Mouse (Mus musculus) kidney, embryonic 15.5 days (tissue): ENCODE measurements at regions not wholly inside any gene's neighbourhood (a gene's known extent, or its start where the extent isn't known, plus 50 kb on each side); places are given as distances from the start of the nearest gene placed in this dataset.

Experiments used
- ATAC-seq: fragments of 200-750 bp; cut with Nextera tagmentation; replicated peaks from 2 replicates; pipeline ENCODE4 v1.8.0; 2017; ENCODE audit warnings: moderate TSS enrichment; ENCODE audit not compliant: low FRiP score
- H3K27ac ChIP-seq: fragments of 300-500 bp; sonication (generic); 2 replicates; pipeline ENCODE4 v1.5.1; 2015; ENCODE audit warnings: mild to moderate bottlenecking, inconsistent platforms
- H3K27me3 ChIP-seq: fragments of 300-500 bp; sonication (generic); 2 replicates; pipeline ENCODE4 v1.6.1; 2015; ENCODE audit warnings: inconsistent platforms
- H3K36me3 ChIP-seq: fragments of 300-500 bp; sonication (generic); 2 replicates; pipeline ENCODE4 v1.6.1; 2015; ENCODE audit warnings: inconsistent platforms
- H3K4me1 ChIP-seq: fragments of 300-500 bp; sonication (generic); 2 replicates; pipeline ENCODE4 v1.6.1; 2015; ENCODE audit warnings: inconsistent platforms
- H3K4me2 ChIP-seq: fragments of 300-500 bp; sonication (generic); 2 replicates; pipeline ENCODE4 v1.6.1; 2015; ENCODE audit warnings: moderate library complexity, mild to moderate bottlenecking, inconsistent platforms
- H3K4me3 ChIP-seq: fragments of 300-500 bp; sonication (generic); replicated peaks from 2 replicates; pipeline ENCODE4 v1.5.1; 2015; ENCODE audit warnings: mild to moderate bottlenecking, inconsistent platforms
- H3K9ac ChIP-seq: fragments of 300-500 bp; sonication (generic); 2 replicates; pipeline ENCODE4 v1.6.1; 2015; ENCODE audit warnings: mild to moderate bottlenecking, inconsistent platforms
- H3K9me3 ChIP-seq: fragments of 300-500 bp; sonication (generic); replicated peaks from 2 replicates; pipeline ENCODE4 v1.6.1; 2016; ENCODE audit warnings: inconsistent platforms
- WGBS: fragments of 180-500 bp; shearing (Covaris S2); methylation state at CpG from one replicate; pipeline ENCODE4 v1.1.7; 2015; ENCODE audit warnings: mixed read lengths; 5-methylcytosine and 5-hydroxymethylcytosine counted together

DNA sequence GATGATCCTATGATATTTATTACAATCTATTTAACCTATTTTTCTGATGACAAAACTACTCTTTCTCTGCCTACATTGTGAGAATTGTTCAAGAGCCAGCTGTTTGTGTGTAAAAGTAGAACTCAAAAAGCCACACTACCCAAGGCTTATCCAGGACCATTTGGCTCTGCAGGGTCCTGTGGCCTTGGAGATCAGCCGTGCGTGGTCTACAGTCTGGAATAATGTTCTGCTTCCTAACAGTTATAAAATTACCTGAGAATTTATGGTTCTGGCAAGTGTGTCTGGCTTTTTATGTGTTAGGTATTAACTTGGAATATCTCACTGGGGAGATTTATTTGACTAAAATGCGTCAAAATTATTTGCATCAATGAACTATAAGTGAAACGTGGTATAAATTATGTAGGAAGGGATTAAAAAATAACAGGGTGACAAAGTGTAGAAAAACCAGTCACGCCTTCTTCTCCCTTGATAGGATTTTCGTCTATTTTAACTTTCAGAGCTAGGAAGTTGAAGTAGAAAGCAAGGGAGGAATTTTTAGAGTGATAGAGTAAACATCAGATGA, 1789.0 kb upstream of the Gm7489 start:
- H3K4me2 ChIP-seq, result no peak overlapping the region
- whole genome bisulfite sequencing, result 26% methylated on average over 6 of the region's 6 CpGs
- no peak overlapping the region for H3K4me3 ChIP-seq
- 0 out of 2 replicates have a peak, but pooled peaks have one; percentile 54 for ATAC-seq
- H3K27me3 ChIP-seq, result 0 out of 2 replicates have a peak, but pooled peaks cover 2% of the 10 kb centered on the region
- H3K27ac ChIP-seq, result no peak overlapping the region
- H3K9me3 ChIP-seq, result no peaks in the 10 kb centered on the region
- H3K9ac ChIP-seq, result no peak overlapping the region
- H3K36me3 ChIP-seq, result no peaks in the 10 kb centered on the region
- 0 out of 2 replicates have a peak, but pooled peaks cover 6% of the 10 kb centered on the region for H3K4me1 ChIP-seq

DNA sequence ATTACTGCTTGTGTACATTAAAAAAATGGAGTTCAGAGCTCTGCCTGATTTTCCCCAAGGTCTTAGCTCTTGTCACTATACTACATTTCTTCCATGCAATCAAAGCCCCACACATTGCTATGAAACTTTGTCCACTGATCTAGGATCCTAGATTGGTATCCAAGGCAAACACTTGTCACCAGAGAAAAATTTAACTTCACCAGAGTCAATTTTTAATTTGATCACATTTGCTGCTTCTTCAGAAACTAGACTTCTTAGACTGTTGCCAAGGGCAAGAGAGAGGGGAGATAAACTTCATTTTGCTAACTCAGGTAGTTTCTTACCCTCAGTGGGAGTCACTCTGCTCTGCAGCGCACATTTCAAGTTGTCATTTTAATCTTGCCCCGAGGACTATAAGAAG, 1775.9 kb upstream of the Gm7489 start:
- WGBS, result 66% methylated on average over 2 of the region's 2 CpGs
- Histone ChIP-seq H3K27ac (no peak overlapping the region), H3K4me3 (no peak overlapping the region), H3K27me3 (no peaks in the 10 kb centered on the region), H3K9ac (no peak overlapping the region), H3K4me1 (no peaks in the 10 kb centered on the region), H3K4me2 (no peak overlapping the region), H3K36me3 (no peaks in the 10 kb centered on the region), H3K9me3 (no peaks in the 10 kb centered on the region)
- ATAC-seq, result no peak

DNA sequence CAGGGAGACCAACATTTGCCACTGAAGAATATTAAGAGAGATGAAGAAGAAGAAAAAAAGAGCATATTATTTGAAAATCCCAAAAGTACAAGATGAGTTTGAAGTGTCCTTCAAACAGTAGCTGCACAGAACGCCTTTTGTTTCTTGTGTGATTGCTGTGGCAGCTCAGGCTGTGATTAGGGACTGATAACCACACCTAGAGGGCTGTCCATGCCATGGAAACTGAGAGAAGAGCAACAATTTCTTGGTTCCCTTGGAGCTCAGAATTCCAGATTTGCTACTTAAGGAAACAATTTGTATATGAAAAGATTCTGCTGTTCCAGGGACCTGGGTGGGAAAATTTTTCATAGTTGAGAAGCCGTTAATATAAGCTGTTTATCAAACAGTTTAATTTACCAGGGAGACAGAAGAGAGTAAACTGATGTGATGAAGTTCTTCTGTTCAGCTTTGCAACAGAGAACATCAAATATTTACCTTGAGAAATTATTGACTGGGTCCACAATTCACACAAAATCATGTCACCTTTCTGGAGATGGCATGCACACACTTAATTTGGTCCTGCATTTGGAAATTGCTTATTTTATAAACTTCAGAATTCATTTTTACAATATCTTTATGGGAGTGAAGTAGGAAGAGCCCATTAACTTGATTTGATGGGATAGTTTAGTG, 1770.2 kb upstream of the Gm7489 start:
- Histone ChIP-seq H3K4me1 (no peaks in the 10 kb centered on the region), H3K9ac (no peak overlapping the region), H3K9me3 (no peaks in the 10 kb centered on the region), H3K27ac (no peak overlapping the region), H3K4me3 (no peak overlapping the region), H3K4me2 (no peak overlapping the region), H3K36me3 (no peaks in the 10 kb centered on the region), H3K27me3 (no peaks in the 10 kb centered on the region)
- WGBS, result 85% methylated on average over 2 of the region's 2 CpGs
- no peak for ATAC-seq

DNA sequence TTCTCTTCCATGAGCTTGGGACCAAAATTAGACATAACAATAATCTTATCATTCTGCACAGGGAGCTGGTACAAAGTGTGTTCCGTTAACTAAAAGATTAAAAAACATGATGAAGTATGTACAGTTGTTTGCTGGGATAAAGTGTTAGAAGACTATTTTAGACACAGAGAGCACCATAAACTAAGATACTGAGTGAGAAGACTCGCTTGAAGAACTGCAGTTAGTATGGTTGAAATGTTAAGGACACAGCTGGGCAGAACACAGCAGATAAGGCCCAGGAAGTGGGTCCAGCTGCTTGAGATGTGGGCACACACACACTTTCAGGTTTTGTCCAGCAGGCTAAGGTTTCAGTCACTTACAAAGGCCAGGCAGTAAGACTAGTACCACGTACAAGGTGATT, 1748.0 kb upstream of the Gm7489 start:
- no peaks in the 10 kb centered on the region for H3K4me1 ChIP-seq
- no peaks in the 10 kb centered on the region for H3K9me3 ChIP-seq
- ATAC-seq, result no peak
- WGBS, result 82% methylated on average over 3 of the region's 3 CpGs
- no peak overlapping the region for H3K4me3 ChIP-seq
- H3K27ac ChIP-seq, result no peak overlapping the region
- no peaks in the 10 kb centered on the region for H3K27me3 ChIP-seq
- H3K4me2 ChIP-seq, result no peak overlapping the region
- no peak overlapping the region for H3K9ac ChIP-seq
- no peaks in the 10 kb centered on the region for H3K36me3 ChIP-seq

DNA sequence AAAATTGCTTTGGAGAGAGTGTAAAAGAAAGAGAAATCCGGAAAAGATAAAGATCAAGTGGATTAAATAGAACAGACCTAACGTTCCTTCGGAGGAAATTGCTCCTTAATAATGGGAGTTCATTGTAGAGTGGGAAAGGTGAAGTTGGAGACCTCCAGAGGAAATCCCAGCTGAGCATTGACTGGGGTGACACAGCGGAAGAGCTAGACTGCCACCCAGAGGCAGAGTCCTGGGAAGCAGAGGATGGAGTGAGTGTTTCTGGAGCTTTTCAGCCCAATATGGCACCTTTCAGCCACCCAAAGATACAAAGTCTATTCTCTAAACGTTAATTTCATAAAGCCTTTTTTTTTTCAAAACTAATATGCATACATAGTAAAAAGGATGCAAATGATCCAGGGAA, 1731.3 kb upstream of the Gm7489 start:
- Histone ChIP-seq H3K27me3 (no peaks in the 10 kb centered on the region), H3K36me3 (no peaks in the 10 kb centered on the region), H3K4me1 (no peaks in the 10 kb centered on the region), H3K4me2 (no peak overlapping the region), H3K27ac (no peak overlapping the region), H3K9ac (no peak overlapping the region), H3K9me3 (no peaks in the 10 kb centered on the region), H3K4me3 (no peak overlapping the region)
- ATAC-seq, result peak; percentile 56; the same call in 1 of the 2 replicates
- 22% methylated on average over 5 of the region's 5 CpGs for WGBS

DNA sequence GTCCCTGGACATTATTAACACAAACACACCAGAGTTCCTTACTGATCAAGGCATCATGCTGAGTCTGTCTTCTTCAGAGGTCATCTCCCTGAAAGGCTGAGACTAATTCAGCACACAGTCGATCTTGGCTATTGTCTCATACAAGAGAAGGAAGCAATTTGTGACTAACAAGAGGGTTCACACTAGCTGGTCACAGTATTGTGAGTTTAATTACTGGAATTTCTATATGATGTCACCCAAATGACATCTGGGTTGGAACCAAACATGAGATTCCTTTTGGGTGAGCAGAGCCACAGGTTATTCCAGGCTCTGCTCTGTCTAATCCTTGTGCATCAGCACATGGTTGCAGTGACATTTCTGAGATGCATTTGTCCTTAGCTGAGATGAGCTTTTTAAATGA, 1728.9 kb upstream of the Gm7489 start:
- H3K4me1 ChIP-seq, result peaks cover 7% of the 10 kb centered on the region
- no peaks in the 10 kb centered on the region for H3K9me3 ChIP-seq
- H3K36me3 ChIP-seq, result no peaks in the 10 kb centered on the region
- H3K4me3 ChIP-seq, result no peak overlapping the region
- H3K9ac ChIP-seq, result no peak overlapping the region
- no peak overlapping the region for H3K27ac ChIP-seq
- H3K4me2 ChIP-seq, result no peak overlapping the region
- H3K27me3 ChIP-seq, result no peaks in the 10 kb centered on the region
- no peak for ATAC-seq
- 62% methylated on average over 1 of the region's 1 CpGs for WGBS

DNA sequence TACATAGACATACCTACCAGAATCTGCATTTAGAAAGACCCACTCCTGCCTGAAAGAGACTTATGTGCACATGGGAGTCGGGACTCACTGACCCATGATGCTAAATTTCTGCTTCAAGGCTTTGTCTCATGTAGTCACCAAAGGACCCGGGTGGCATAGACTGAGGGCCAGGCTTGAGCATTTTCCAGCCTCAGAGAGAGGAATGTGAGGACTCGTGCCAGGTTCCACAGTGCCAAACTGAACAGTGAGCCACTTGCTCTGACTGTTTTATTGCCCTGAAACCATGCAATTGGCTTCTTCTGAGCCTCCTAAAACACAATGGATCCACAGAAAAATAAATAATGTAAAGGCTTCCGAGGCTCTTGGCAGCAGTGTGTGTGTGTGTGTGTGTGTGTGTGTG, 1727.9 kb upstream of the Gm7489 start:
- H3K4me2 ChIP-seq, result no peak overlapping the region
- 47% methylated on average over 4 of the region's 4 CpGs for WGBS
- H3K27me3 ChIP-seq, result no peaks in the 10 kb centered on the region; the same call in 1 of the 2 replicates
- H3K9ac ChIP-seq, result no peak overlapping the region
- no peaks in the 10 kb centered on the region for H3K9me3 ChIP-seq
- no peak overlapping the region for H3K4me3 ChIP-seq
- no peaks in the 10 kb centered on the region for H3K36me3 ChIP-seq
- no peak for ATAC-seq
- no peak overlapping the region for H3K27ac ChIP-seq
- H3K4me1 ChIP-seq, result peaks cover 12% of the 10 kb centered on the region

DNA sequence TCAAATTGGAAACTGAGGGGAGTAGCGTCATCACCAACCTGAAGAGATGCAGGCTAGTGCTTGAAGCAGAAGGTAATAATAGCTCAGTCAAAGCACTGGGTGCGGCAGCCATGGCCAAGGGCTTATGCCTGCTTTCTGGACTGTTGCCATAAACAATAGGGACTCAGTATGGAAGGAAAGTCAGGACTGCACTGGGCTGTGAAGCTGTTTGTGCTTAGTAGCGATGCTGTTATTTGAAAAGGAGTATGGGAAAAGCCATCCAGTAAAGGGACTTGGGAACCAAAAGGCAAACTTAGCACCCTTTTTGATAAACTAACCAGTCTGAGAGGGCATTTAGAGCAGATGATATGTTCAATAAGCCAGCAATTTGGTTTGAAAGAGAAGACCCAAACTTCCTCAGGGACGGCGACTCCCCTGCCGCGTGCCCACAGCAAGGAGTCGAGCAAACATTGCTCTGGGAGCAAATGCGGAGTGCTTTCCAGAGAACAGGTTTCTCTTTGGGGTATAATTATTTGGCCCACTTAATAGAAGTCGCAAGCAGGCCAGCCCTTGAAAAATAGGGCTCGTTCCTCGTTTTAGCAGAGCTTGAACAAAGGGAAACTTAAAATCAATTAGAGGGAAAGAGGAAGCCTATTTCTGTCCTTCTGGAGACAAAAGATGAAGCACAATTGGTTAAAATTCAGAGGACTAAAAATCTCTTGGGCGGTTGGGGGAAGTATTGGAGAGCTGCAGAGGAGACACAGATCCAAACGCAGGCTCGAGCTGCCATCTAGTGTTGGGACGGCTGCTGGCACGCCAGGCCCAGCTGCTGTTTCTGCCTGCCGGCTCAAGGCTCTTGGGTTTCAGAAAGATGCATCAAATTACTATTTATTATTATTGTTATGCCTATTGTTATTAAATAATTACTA, 1724.3 kb upstream of the Gm7489 start:
- no peaks in the 10 kb centered on the region for H3K36me3 ChIP-seq
- H3K4me1 ChIP-seq, result peaks cover 22% of the 10 kb centered on the region
- no peak overlapping the region for H3K4me3 ChIP-seq
- peak overlapping the region; percentile 47 for H3K4me2 ChIP-seq
- H3K27me3 ChIP-seq, result no peaks in the 10 kb centered on the region; the same call in 1 of the 2 replicates
- H3K9me3 ChIP-seq, result no peaks in the 10 kb centered on the region
- H3K27ac ChIP-seq, result peak overlapping the region; percentile 61; the same call in 1 of the 2 replicates
- peak; percentile 82 for ATAC-seq
- H3K9ac ChIP-seq, result no peak overlapping the region
- WGBS, result 17% methylated on average over 18 of the region's 18 CpGs

DNA sequence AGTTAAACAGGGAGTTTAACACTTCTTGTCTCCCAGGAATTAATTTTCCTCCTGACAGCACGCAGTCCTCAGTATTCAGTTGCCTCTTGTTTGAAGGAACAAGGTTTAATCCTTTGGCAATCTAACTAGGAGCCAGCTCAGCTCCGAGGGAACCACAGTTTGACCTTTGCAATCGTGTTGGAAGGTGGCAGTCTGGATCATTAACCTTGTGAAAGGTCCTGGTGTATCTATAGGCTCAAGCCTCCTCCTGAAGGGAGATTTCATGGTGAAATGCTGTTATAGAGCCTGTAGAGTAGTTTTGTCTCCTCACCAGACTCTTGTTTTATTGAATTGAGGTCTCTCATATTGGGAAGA, 1723.6 kb upstream of the Gm7489 start:
- no peak overlapping the region for H3K9ac ChIP-seq
- peak overlapping the region; percentile 61 for H3K27ac ChIP-seq
- H3K4me1 ChIP-seq, result peaks cover 22% of the 10 kb centered on the region
- WGBS, result 10% methylated on average over 3 of the region's 3 CpGs
- no peak overlapping the region for H3K4me3 ChIP-seq
- peak; percentile 45; the same call in 1 of the 2 replicates for ATAC-seq
- no peaks in the 10 kb centered on the region; the same call in 1 of the 2 replicates for H3K27me3 ChIP-seq
- H3K36me3 ChIP-seq, result no peaks in the 10 kb centered on the region
- no peak overlapping the region for H3K4me2 ChIP-seq
- no peaks in the 10 kb centered on the region for H3K9me3 ChIP-seq

DNA sequence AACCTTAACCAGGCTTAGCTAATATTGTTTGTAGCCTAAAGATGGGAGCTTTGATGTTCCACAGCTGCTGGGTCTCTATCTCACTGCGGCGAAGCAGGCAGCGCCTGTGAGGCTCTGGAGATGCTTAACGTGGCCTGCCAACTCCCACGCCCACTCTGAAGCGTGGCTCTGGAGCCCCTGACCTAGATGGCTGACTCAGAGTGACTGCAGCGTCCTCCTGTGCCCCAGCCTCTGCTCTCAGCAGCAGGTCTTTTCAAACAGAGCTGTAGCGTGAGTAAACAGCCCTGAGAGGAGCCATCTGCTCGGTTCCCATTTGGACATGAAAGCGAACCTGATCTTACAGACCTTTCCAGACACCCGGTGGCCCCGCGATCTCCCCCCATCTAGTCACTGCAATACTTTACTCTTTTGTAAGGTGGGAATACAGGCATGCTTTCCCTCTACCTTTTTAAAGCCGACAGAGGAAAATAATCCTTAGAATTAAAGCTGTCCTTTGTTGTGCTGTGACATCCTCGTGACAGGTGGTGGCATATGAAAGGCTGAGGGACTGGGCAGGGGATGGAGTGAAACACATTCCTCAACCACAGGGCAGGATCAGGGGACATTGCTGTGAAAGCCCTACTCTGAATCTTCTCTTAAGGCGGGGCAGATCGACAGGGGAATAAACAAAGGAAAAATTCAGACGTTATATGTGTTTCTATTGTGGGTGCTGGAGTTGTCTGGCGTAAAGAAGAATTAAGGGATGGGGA, 1723.0 kb upstream of the Gm7489 start:
- no peaks in the 10 kb centered on the region for H3K36me3 ChIP-seq
- H3K4me3 ChIP-seq, result no peak overlapping the region
- H3K27ac ChIP-seq, result peak overlapping the region; percentile 61
- 15% methylated on average over 19 of the region's 19 CpGs for WGBS
- no peaks in the 10 kb centered on the region; the same call in 1 of the 2 replicates for H3K27me3 ChIP-seq
- H3K9me3 ChIP-seq, result no peaks in the 10 kb centered on the region
- ATAC-seq, result peak; percentile 81
- H3K4me2 ChIP-seq, result peak overlapping the region; percentile 45
- H3K4me1 ChIP-seq, result peaks cover 25% of the 10 kb centered on the region
- no peak overlapping the region for H3K9ac ChIP-seq

DNA sequence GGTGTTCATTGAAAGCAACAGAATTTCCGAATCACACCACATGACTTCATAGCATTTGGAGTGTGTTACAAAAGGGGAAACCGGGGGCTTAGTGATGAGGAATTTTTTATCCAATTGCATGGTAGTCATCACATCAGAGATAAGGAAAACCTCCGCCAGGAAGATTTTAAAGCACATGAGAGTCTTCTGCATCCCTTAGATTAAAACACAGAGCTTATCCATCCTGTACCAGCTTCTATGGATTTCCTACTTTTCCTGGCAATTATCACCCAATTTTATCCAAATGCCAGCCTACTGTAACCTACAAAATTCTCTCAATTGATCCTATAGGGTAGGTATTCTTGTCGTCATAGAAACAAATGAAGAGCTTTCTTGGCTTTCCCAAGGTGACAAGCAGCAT, 1718.6 kb upstream of the Gm7489 start:
- Histone ChIP-seq H3K4me3 (no peak overlapping the region), H3K9ac (no peak overlapping the region), H3K9me3 (no peaks in the 10 kb centered on the region), H3K4me2 (no peak overlapping the region), H3K27me3 (no peaks in the 10 kb centered on the region; the same call in 1 of the 2 replicates), H3K36me3 (no peaks in the 10 kb centered on the region), H3K27ac (peak overlapping the region; percentile 30; the same call in 1 of the 2 replicates), H3K4me1 (peaks cover 18% of the 10 kb centered on the region)
- ATAC-seq, result no peak
- 84% methylated on average over 4 of the region's 4 CpGs for WGBS
